Mouse (Mus musculus) spleen, adult 2 months (tissue): ENCODE measurements around the gene Podn.

Experiments
- CTCF ChIP-seq: fragments of 200-500 bp; IDR thresholded peaks from 2 replicates; pipeline ENCODE4 v1.5.1; 2011; ENCODE audit warnings: mild to moderate bottlenecking, inconsistent platforms; ENCODE audit not compliant: insufficient read depth, insufficient read length, insufficient replicate concordance; ENCODE audit errors: extremely low read depth
- POLR2A ChIP-seq: fragments of 200-500 bp; IDR thresholded peaks from 2 replicates; pipeline ENCODE4 v1.6.1; 2011; ENCODE audit warnings: low read depth, low read length, inconsistent platforms

- TF ChIP-seq CTCF (no peak), POLR2A (no peak)
Measured at GRCm38 (mm10) chr4:107984282-107984981, 111.8 kb downstream of the Podn start.
